Mouse (Mus musculus) kidney, adult 2 months (tissue): ENCODE data around the gene Lbp.

ENCODE experiments used
- CTCF ChIP-seq: fragments of 200-500 bp; conservative IDR thresholded peaks from 2 replicates; pipeline ENCODE4 v1.5.1; 2011; ENCODE audit warnings: low read depth, mild to moderate bottlenecking, control low read depth, low read length, moderate library complexity, mixed read lengths; ENCODE audit not compliant: insufficient read depth, insufficient read length
- POLR2A ChIP-seq: fragments of 200-500 bp; IDR thresholded peaks from one replicate; pipeline ENCODE4 v1.6.1; 2011; ENCODE audit warnings: low read depth, low read length, control low read depth

- TF ChIP-seq POLR2A (no peak), CTCF (no peak)
These were observed 7.1 kb upstream of the Lbp start for GRCm38 (mm10) chr2:158299203-158299602.
